Mouse (Mus musculus) MEL (cell line): ENCODE measurements at regions not wholly inside any gene's neighbourhood (a gene's known extent, or its start where the extent isn't known, plus 50 kb on each side); places are given as distances from the start of the nearest gene placed in this dataset.

Experiments used
- DNase-seq: peaks from one replicate; pipeline ENCODE4 v3.0.0; 2011; ENCODE audit warnings: low read depth, low spot score
- H3K27ac ChIP-seq: 2 replicates; pipeline ENCODE4 v1.5.1; 2012; ENCODE audit warnings: low read depth, mild to moderate bottlenecking, control low read depth, low read length, moderate library complexity; ENCODE audit not compliant: control insufficient read depth
- H3K27me3 ChIP-seq, 2 experiments: fragments of 150-350 bp in 1 of 2; sonication (generic) in 1 of 2; 2 replicates each; pipeline ENCODE4 v1.6.1; 2012; ENCODE audit warnings: low read length in 2 of 2, mild to moderate bottlenecking in 2 of 2, improper control_type of control experiment in 1 of 2, moderate library complexity in 1 of 2; ENCODE audit not compliant: insufficient read depth in 2 of 2, control insufficient read depth in 1 of 2
- H3K36me3 ChIP-seq, 2 experiments: 2 replicates each; pipeline ENCODE4 v1.6.1; 2012 to 2014; ENCODE audit warnings: low read length in 2 of 2, improper control_type of control experiment in 1 of 2, inconsistent platforms in 1 of 2, mild to moderate bottlenecking in 1 of 2; ENCODE audit not compliant: insufficient read depth in 2 of 2, control insufficient read depth in 1 of 2
- H3K4me1 ChIP-seq, 2 experiments: fragments of 150-350 bp in 1 of 2; sonication (generic) in 1 of 2; 2 replicates each; pipeline ENCODE4 v1.6.1; 2012; ENCODE audit warnings: low read length in 2 of 2, improper control_type of control experiment in 1 of 2, mild to moderate bottlenecking in 1 of 2; ENCODE audit not compliant: insufficient read depth in 2 of 2, control insufficient read depth in 1 of 2
- H3K4me3 ChIP-seq, 2 experiments: fragments of 150-350 bp in 1 of 2; sonication (generic) in 1 of 2; 2 replicates each; pipeline ENCODE4 v1.5.1; 2012; ENCODE audit warnings: low read depth in 2 of 2, low read length in 2 of 2, mild to moderate bottlenecking in 2 of 2, moderate library complexity in 2 of 2, control low read depth in 1 of 2, improper control_type of control experiment in 1 of 2; ENCODE audit not compliant: control insufficient read depth in 1 of 2, insufficient read depth in 1 of 2
- H3K79me2 ChIP-seq: 2 replicates; pipeline ENCODE4 v1.6.1; 2012; ENCODE audit warnings: mild to moderate bottlenecking, low read length, moderate library complexity; ENCODE audit not compliant: control insufficient read depth, poor library complexity, insufficient read depth
- H3K9ac ChIP-seq: 2 replicates; pipeline ENCODE4 v1.6.1; 2012; ENCODE audit warnings: low read depth, mild to moderate bottlenecking, control low read depth, low read length, moderate library complexity; ENCODE audit not compliant: control insufficient read depth, poor library complexity, severe bottlenecking
- H3K9me3 ChIP-seq: fragments of 150-350 bp; sonication (generic); replicated peaks from 2 replicates; pipeline ENCODE4 v1.6.1; 2012; ENCODE audit warnings: mild to moderate bottlenecking, low read length, improper control_type of control experiment, moderate library complexity; ENCODE audit not compliant: insufficient read depth
- CHD1 ChIP-seq: IDR thresholded peaks from 2 replicates; pipeline ENCODE4 v1.6.1; 2012; ENCODE audit warnings: low read depth, mild to moderate bottlenecking, inconsistent platforms, low read length, improper control_type of control experiment
- CHD2 ChIP-seq: IDR thresholded peaks from 2 replicates; pipeline ENCODE4 v1.6.1; 2011; ENCODE audit warnings: low read length, improper control_type of control experiment
- CTCF ChIP-seq, 3 experiments: IDR thresholded peaks in 2 of 3; conservative IDR thresholded peaks in 1 of 3; 2 replicates each; pipeline ENCODE4 v1.5.1; 2011 to 2012; ENCODE audit warnings: low read length in 3 of 3, low read depth in 2 of 3, mild to moderate bottlenecking in 2 of 3, improper control_type of control experiment in 1 of 3, inconsistent platforms in 1 of 3, mixed read lengths in 1 of 3, moderate library complexity in 1 of 3; ENCODE audit not compliant: control insufficient read depth in 1 of 3, insufficient read depth in 1 of 3, poor library complexity in 1 of 3, severe bottlenecking in 1 of 3
- EP300 ChIP-seq, 2 experiments: IDR thresholded peaks; 2 replicates each; pipeline ENCODE4 v1.6.1; 2011; ENCODE audit warnings: improper control_type of control experiment in 2 of 2, low read length in 2 of 2, low read depth in 1 of 2, mild to moderate bottlenecking in 1 of 2
- ETS1 ChIP-seq: IDR thresholded peaks from 2 replicates; pipeline ENCODE4 v1.6.1; 2012; ENCODE audit warnings: low read depth, mild to moderate bottlenecking, inconsistent platforms, low read length, improper control_type of control experiment, moderate library complexity
- GABPA ChIP-seq: IDR thresholded peaks from 2 replicates; pipeline ENCODE4 v1.6.1; 2012; ENCODE audit warnings: low read depth, mild to moderate bottlenecking, inconsistent platforms, low read length, improper control_type of control experiment, moderate library complexity
- GATA1 ChIP-seq: IDR thresholded peaks from 2 replicates; pipeline ENCODE4 v1.6.1; 2011; ENCODE audit warnings: low read depth, low read length, improper control_type of control experiment
- HCFC1 ChIP-seq: IDR thresholded peaks from 2 replicates; pipeline ENCODE4 v1.6.1; 2012; ENCODE audit warnings: low read depth, mild to moderate bottlenecking, inconsistent platforms, low read length, improper control_type of control experiment, moderate library complexity
- JUND ChIP-seq: IDR thresholded peaks from 2 replicates; pipeline ENCODE4 v1.6.1; 2011; ENCODE audit warnings: low read depth, mild to moderate bottlenecking, improper control_type of control experiment, low read length
- KAT2A ChIP-seq: conservative IDR thresholded peaks from 2 replicates; pipeline ENCODE4 v1.6.1; 2012; ENCODE audit warnings: low read depth, low read length, improper control_type of control experiment, inconsistent platforms
- MAFK ChIP-seq: IDR thresholded peaks from 2 replicates; pipeline ENCODE4 v1.6.1; 2011; ENCODE audit warnings: low read depth, mild to moderate bottlenecking, low read length, improper control_type of control experiment, borderline replicate concordance
- MEF2A ChIP-seq: IDR thresholded peaks from 2 replicates; pipeline ENCODE4 v1.6.1; 2014; ENCODE audit warnings: low read depth, mild to moderate bottlenecking, inconsistent platforms, low read length, improper control_type of control experiment; ENCODE audit not compliant: poor library complexity, insufficient replicate concordance, severe bottlenecking; ENCODE audit errors: extremely low read depth
- MXI1 ChIP-seq: IDR thresholded peaks from 2 replicates; pipeline ENCODE4 v1.6.1; 2011; ENCODE audit warnings: mild to moderate bottlenecking, low read depth, low read length, improper control_type of control experiment
- MYC ChIP-seq: IDR thresholded peaks from 2 replicates; pipeline ENCODE4 v1.6.1; 2011; ENCODE audit warnings: low read depth, mild to moderate bottlenecking, low read length, improper control_type of control experiment, moderate library complexity
- NRF1 ChIP-seq: IDR thresholded peaks from 2 replicates; pipeline ENCODE4 v1.6.1; 2014; ENCODE audit warnings: low read depth, mild to moderate bottlenecking, inconsistent platforms, low read length, improper control_type of control experiment, moderate library complexity; ENCODE audit not compliant: poor library complexity, insufficient read depth, severe bottlenecking
- POLR2A ChIP-seq, 2 experiments: IDR thresholded peaks; 2 replicates each; pipeline ENCODE4 v1.6.1; 2011 to 2012; ENCODE audit warnings: low read length in 2 of 2, mild to moderate bottlenecking in 2 of 2, control low read depth in 1 of 2, improper control_type of control experiment in 1 of 2, low read depth in 1 of 2, moderate library complexity in 1 of 2; ENCODE audit not compliant: control insufficient read depth in 1 of 2, insufficient read depth in 1 of 2, poor library complexity in 1 of 2
- POLR2AphosphoS5 ChIP-seq: IDR thresholded peaks from 2 replicates; pipeline ENCODE4 v1.6.1; 2012; ENCODE audit warnings: low read depth, borderline replicate concordance, mild to moderate bottlenecking, inconsistent platforms, low read length, moderate library complexity, mixed read lengths
- RAD21 ChIP-seq: IDR thresholded peaks from 2 replicates; pipeline ENCODE4 v1.6.1; 2011; ENCODE audit warnings: mild to moderate bottlenecking, low read depth, low read length, improper control_type of control experiment
- SIN3A ChIP-seq: IDR thresholded peaks from 2 replicates; pipeline ENCODE4 v1.6.1; 2012; ENCODE audit warnings: low read length, improper control_type of control experiment, inconsistent platforms
- SMC3 ChIP-seq: IDR thresholded peaks from 2 replicates; pipeline ENCODE4 v1.6.1; 2011; ENCODE audit warnings: low read depth, low read length, improper control_type of control experiment
- TAL1 ChIP-seq: IDR thresholded peaks from 2 replicates; pipeline ENCODE4 v1.6.1; 2012; ENCODE audit warnings: mild to moderate bottlenecking, inconsistent platforms, low read length, moderate library complexity, mixed read lengths
- TBP ChIP-seq: IDR thresholded peaks from 2 replicates; pipeline ENCODE4 v1.8.0; 2011; ENCODE audit warnings: low read depth, low read length, improper control_type of control experiment
- TCF12 ChIP-seq: IDR thresholded peaks from 2 replicates; pipeline ENCODE4 v1.6.1; 2014; ENCODE audit warnings: low read depth, mild to moderate bottlenecking, inconsistent platforms, low read length, improper control_type of control experiment, moderate library complexity
- USF1 ChIP-seq: IDR thresholded peaks from 2 replicates; pipeline ENCODE4 v1.6.1; 2014; ENCODE audit warnings: low read depth, mild to moderate bottlenecking, inconsistent platforms, low read length, improper control_type of control experiment, moderate library complexity
- USF2 ChIP-seq, 2 experiments: IDR thresholded peaks; 2 replicates each; pipeline ENCODE4 v1.6.1; 2011 to 2012; ENCODE audit warnings: improper control_type of control experiment in 2 of 2, low read length in 2 of 2, borderline replicate concordance in 1 of 2, inconsistent platforms in 1 of 2, low read depth in 1 of 2, mild to moderate bottlenecking in 1 of 2; ENCODE audit not compliant: insufficient read depth in 1 of 2
- ZC3H11A ChIP-seq: IDR thresholded peaks from 2 replicates; pipeline ENCODE4 v1.6.1; 2012; ENCODE audit warnings: low read depth, mild to moderate bottlenecking, inconsistent platforms, low read length, improper control_type of control experiment
- ZKSCAN1 ChIP-seq: IDR thresholded peaks from 2 replicates; pipeline ENCODE4 v1.6.1; 2012; ENCODE audit warnings: low read depth, mild to moderate bottlenecking, inconsistent platforms, low read length, improper control_type of control experiment, moderate library complexity
- ZMIZ1 ChIP-seq: IDR thresholded peaks from 2 replicates; pipeline ENCODE4 v1.6.1; 2012; ENCODE audit warnings: low read depth, mild to moderate bottlenecking, inconsistent platforms, low read length, improper control_type of control experiment, moderate library complexity
- ZNF384 ChIP-seq: IDR thresholded peaks from 2 replicates; pipeline ENCODE4 v1.6.1; 2012; ENCODE audit warnings: low read depth, mild to moderate bottlenecking, inconsistent platforms, low read length, improper control_type of control experiment

- H3K4me3 ChIP-seq, result peak overlapping the region; percentile 32 to 36; a peak in 2 of 4 replicates
- no peak for TF ChIP-seq RAD21
- TF ChIP-seq SMC3, result no peak
- no peak for TF ChIP-seq JUND
- TF ChIP-seq POLR2AphosphoS5, result no peak
- TF ChIP-seq TBP, result peak; percentile 4; the same call in 1 of the 2 replicates
- no peak for TF ChIP-seq GATA1
- TF ChIP-seq POLR2A (IDR thresholded peaks at IDR 0.05; ENCODE audit: control insufficient read depth in 1 of 2, insufficient read depth in 1 of 2, low read depth in 1 of 2, low read length in 2 of 2, poor library complexity in 1 of 2), result no peak
- peak in 1 of 3 experiments; percentile 12; a peak in 2 of 6 replicates for TF ChIP-seq CTCF (IDR thresholded peaks at IDR 0.05 in 2 of 3, conservative IDR thresholded peaks at IDR 0.05 in 1 of 3; ENCODE audit: control insufficient read depth in 1 of 3, insufficient read depth in 1 of 3, low read depth in 2 of 3, low read length in 3 of 3, poor library complexity in 1 of 3, severe bottlenecking in 1 of 3)
- TF ChIP-seq, all 39 proteins: peak for 2
- Histone ChIP-seq H3K79me2 (no peaks in the 10 kb centered on the region), H3K9me3 (no peaks in the 10 kb centered on the region), H3K4me1 (peaks cover 0 to 7% of the 10 kb centered on the region in 2 experiments; a peak in 3 of 4 replicates), H3K9ac (peak overlapping the region; percentile 55), H3K27me3 (peaks cover 0 to 6% of the 10 kb centered on the region in 2 experiments; a peak in 2 of 4 replicates), H3K36me3 (peaks cover 0 to 9% of the 10 kb centered on the region in 2 experiments; a peak in 2 of 4 replicates), H3K27ac (no peak overlapping the region)
- DNase-seq, result peak; percentile 65
Observed at GRCm38 (mm10) chr13:30085446-30085845, 50.8 kb upstream of the Mboat1 start.

GRCm38 (mm10) chr13:30085005-30085404 is 51.3 kb upstream of the Mboat1 start:
- H3K9me3 ChIP-seq, result no peaks in the 10 kb centered on the region
- H3K9ac ChIP-seq, result peak overlapping the region; percentile 55
- no peak overlapping the region for H3K27ac ChIP-seq
- peaks cover 0 to 9% of the 10 kb centered on the region in 2 experiments; a peak in 2 of 4 replicates for H3K36me3 ChIP-seq
- peak overlapping the region; percentile 32 to 65; a peak in 2 of 4 replicates for H3K4me3 ChIP-seq
- DNase-seq, result peak; percentile 94
- H3K79me2 ChIP-seq, result no peaks in the 10 kb centered on the region
- H3K4me1 ChIP-seq, result peaks cover 0 to 7% of the 10 kb centered on the region in 2 experiments; a peak in 3 of 4 replicates
- H3K27me3 ChIP-seq, result peaks cover 0 to 6% of the 10 kb centered on the region in 2 experiments; a peak in 2 of 4 replicates
- TF ChIP-seq MAFK (no peak), EP300 (IDR thresholded peaks at IDR 0.05; ENCODE audit: low read depth in 1 of 2, low read length in 2 of 2) (no peak), MEF2A (no peak), SMC3 (peak; percentile 82), HCFC1 (peak; percentile 57; the same call in 1 of the 2 replicates), CHD1 (no peak), TCF12 (no peak), ZKSCAN1 (no peak), MYC (peak; percentile 70; the same call in 1 of the 2 replicates), MXI1 (peak; percentile 67; the same call in 1 of the 2 replicates), GATA1 (no peak), ETS1 (peak; percentile 14; the same call in 1 of the 2 replicates), ZMIZ1 (no peak), KAT2A (no peak), POLR2A (IDR thresholded peaks at IDR 0.05; ENCODE audit: control insufficient read depth in 1 of 2, insufficient read depth in 1 of 2, low read depth in 1 of 2, low read length in 2 of 2, poor library complexity in 1 of 2) (no peak), USF2 (IDR thresholded peaks at IDR 0.05; ENCODE audit: borderline replicate concordance in 1 of 2, insufficient read depth in 1 of 2, low read depth in 1 of 2, low read length in 2 of 2) (no peak), TBP (peak; percentile 39; the same call in 1 of the 2 replicates), TAL1 (no peak), NRF1 (no peak), POLR2AphosphoS5 (no peak), ZC3H11A (peak; percentile 64), SIN3A (peak; percentile 63; the same call in 1 of the 2 replicates), USF1 (no peak), CHD2 (no peak), ZNF384 (no peak), GABPA (no peak)
